Mouse (Mus musculus): ENCODE data around the gene Atad1. TPM values are rescaled to one million over a fixed set of nuclear protein-coding genes. Genes with fewer than 3 reads are reported as not detected.

Gene Atad1
- polyA plus RNA-seq, 1 experiment, result 14.8 TPM

DNA sequence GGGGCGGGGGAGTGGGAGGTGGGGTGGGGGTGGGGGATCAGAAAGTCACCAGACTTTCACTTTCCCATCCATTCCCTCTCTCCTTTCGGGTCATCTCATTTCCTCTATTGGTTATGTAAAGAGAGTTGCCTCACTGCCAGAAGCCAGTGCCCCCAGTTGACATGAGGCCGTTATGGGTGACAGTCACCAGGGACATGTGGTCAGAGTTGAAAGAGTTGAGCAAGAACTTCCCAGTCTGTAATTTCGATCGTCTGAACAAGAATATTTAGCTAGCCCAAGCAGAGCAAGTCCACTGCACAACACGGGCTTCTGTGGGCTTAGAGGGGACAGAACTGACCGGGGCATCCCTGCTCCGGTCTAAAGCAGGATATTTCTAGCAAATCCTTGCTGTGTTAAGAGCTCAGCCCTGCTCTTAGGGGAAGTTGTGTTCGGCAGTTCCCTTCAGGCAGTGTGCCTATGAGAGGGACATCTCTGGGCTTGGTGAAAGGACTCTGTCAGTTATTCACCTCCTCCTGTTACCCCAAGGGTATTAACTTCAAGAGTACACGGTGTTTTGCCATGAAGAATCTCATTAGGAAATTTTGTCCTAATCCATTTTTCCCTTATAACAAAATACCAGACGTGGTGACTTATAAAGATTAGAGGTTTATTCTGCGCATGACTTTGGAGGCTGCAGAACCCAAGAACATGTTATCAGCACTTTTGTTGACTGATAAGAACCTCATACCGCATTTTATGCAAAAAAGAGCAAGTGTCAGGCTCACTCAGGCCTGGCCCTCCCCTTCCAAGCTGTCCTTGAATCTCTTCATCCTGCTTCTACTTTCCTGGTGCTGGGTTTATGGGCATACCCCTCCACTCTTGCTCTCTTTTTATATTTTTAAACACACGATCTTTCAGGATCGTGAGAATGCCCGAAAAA is 102.0 kb downstream of the Atad1 start:
- Histone ChIP-seq H3K36me3 (ENCODE audit: control insufficient read depth, insufficient read depth) (no peaks in the 10 kb centered on the region), H3K4me3 (no peak overlapping the region), H3K27me3 (ENCODE audit: control insufficient read depth, insufficient read depth, insufficient read length) (no peaks in the 10 kb centered on the region), H3K4me2 (ENCODE audit: low read depth) (no peak overlapping the region), H3ac (ENCODE audit: control insufficient read depth, insufficient read length) (no peak overlapping the region), H3K79me2 (ENCODE audit: control insufficient read depth, insufficient read depth) (no peaks in the 10 kb centered on the region)
- no peak for TF ChIP-seq POLR2A (IDR thresholded peaks at IDR 0.05; ENCODE audit: insufficient read length, low read depth)
- no peak for TF ChIP-seq MYOD1 (IDR thresholded peaks at IDR 0.05; ENCODE audit: control insufficient read depth in 1 of 3, insufficient read length in 2 of 3, low read depth in 2 of 3)
- TF ChIP-seq POLR2AphosphoS2 (IDR thresholded peaks at IDR 0.05; ENCODE audit: insufficient read length, low read depth), result no peak
- TF ChIP-seq TCF12 (IDR thresholded peaks at IDR 0.05; ENCODE audit: insufficient read depth, poor library complexity, severe bottlenecking), result no peak
- no peak for TF ChIP-seq REST (IDR thresholded peaks at IDR 0.05; ENCODE audit: insufficient read depth, insufficient read length)
- TF ChIP-seq TCF3 (IDR thresholded peaks at IDR 0.05; ENCODE audit: insufficient read length, low read depth), result no peak
- no peak for TF ChIP-seq USF1 (IDR thresholded peaks at IDR 0.05; ENCODE audit: low read depth)
- TF ChIP-seq E2F4 (IDR thresholded peaks at IDR 0.05; ENCODE audit: insufficient read depth), result no peak
- no peak for TF ChIP-seq SRF (IDR thresholded peaks at IDR 0.05; ENCODE audit: control insufficient read depth, insufficient read length, low read depth)
- TF ChIP-seq CEBPB (IDR thresholded peaks at IDR 0.05; ENCODE audit: insufficient read depth, poor library complexity, severe bottlenecking), result no peak
- no peak for TF ChIP-seq MYOG (IDR thresholded peaks at IDR 0.05; ENCODE audit: control insufficient read depth in 1 of 3, insufficient read depth in 1 of 3, insufficient read length in 2 of 3, low read depth in 2 of 3)
- TF ChIP-seq MAX (IDR thresholded peaks at IDR 0.05; ENCODE audit: low read depth), result no peak

- H3K4me3 ChIP-seq, result no peak overlapping the region
- no peak overlapping the region for H3ac ChIP-seq (ENCODE audit: control insufficient read depth, insufficient read length)
- TF ChIP-seq TCF3 (IDR thresholded peaks at IDR 0.05; ENCODE audit: insufficient read length, low read depth), result no peak
- no peak for TF ChIP-seq CEBPB (IDR thresholded peaks at IDR 0.05; ENCODE audit: insufficient read depth, poor library complexity, severe bottlenecking)
- no peaks in the 10 kb centered on the region for H3K27me3 ChIP-seq (ENCODE audit: control insufficient read depth, insufficient read depth, insufficient read length)
- no peaks in the 10 kb centered on the region for H3K36me3 ChIP-seq (ENCODE audit: control insufficient read depth, insufficient read depth)
- no peaks in the 10 kb centered on the region for H3K79me2 ChIP-seq (ENCODE audit: control insufficient read depth, insufficient read depth)
- no peak overlapping the region for H3K4me2 ChIP-seq (ENCODE audit: low read depth)
Measured at GRCm38 (mm10) chr19:32634916-32635315, 104.7 kb downstream of the Atad1 start.

DNA sequence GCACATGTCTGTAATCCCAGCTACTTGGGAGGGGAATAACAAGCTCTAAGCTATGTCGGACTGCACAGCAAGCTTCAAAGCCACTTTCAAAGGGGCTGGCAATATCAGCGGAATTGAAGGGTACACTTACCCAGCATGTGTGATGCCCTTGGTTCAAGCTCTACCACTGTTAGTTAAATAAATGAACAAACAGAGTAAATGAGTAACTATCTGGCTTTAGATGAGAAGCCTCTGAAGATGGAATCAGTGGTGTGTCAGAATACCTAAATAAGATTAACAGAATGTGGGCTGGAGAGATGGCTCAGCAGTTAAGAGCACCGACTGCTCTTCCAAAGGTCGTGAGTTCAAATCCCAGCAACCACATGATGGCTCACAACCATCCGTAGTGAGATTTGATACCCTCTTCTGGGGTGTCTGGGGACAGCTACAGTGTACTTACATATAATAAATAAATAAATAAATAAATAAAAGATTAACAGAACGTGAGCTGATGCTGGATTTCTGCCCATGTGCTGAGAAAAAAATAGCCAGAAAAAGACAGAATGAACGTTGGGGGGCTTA is 110.9 kb downstream of the Atad1 start:
- Histone ChIP-seq H3K4me3 (no peak overlapping the region), H3K36me3 (ENCODE audit: control insufficient read depth, insufficient read depth) (no peaks in the 10 kb centered on the region), H3K4me2 (ENCODE audit: low read depth) (no peak overlapping the region), H3K79me2 (ENCODE audit: control insufficient read depth, insufficient read depth) (no peaks in the 10 kb centered on the region), H3K27me3 (ENCODE audit: control insufficient read depth, insufficient read depth, insufficient read length) (peaks cover 4% of the 10 kb centered on the region), H3ac (ENCODE audit: control insufficient read depth, insufficient read length) (no peak overlapping the region)
- TF ChIP-seq POLR2A (IDR thresholded peaks at IDR 0.05; ENCODE audit: insufficient read length, low read depth) (no peak), E2F4 (IDR thresholded peaks at IDR 0.05; ENCODE audit: insufficient read depth) (no peak), POLR2AphosphoS2 (IDR thresholded peaks at IDR 0.05; ENCODE audit: insufficient read length, low read depth) (no peak), REST (IDR thresholded peaks at IDR 0.05; ENCODE audit: insufficient read depth, insufficient read length) (no peak), MAX (IDR thresholded peaks at IDR 0.05; ENCODE audit: low read depth) (no peak), USF1 (IDR thresholded peaks at IDR 0.05; ENCODE audit: low read depth) (no peak), CEBPB (IDR thresholded peaks at IDR 0.05; ENCODE audit: insufficient read depth, poor library complexity, severe bottlenecking) (no peak), MYOD1 (IDR thresholded peaks at IDR 0.05; ENCODE audit: control insufficient read depth in 1 of 3, insufficient read length in 2 of 3, low read depth in 2 of 3) (no peak), TCF12 (IDR thresholded peaks at IDR 0.05; ENCODE audit: insufficient read depth, poor library complexity, severe bottlenecking) (no peak), SRF (IDR thresholded peaks at IDR 0.05; ENCODE audit: control insufficient read depth, insufficient read length, low read depth) (no peak), MYOG (IDR thresholded peaks at IDR 0.05; ENCODE audit: control insufficient read depth in 1 of 3, insufficient read depth in 1 of 3, insufficient read length in 2 of 3, low read depth in 2 of 3) (no peak), TCF3 (IDR thresholded peaks at IDR 0.05; ENCODE audit: insufficient read length, low read depth) (no peak)

DNA sequence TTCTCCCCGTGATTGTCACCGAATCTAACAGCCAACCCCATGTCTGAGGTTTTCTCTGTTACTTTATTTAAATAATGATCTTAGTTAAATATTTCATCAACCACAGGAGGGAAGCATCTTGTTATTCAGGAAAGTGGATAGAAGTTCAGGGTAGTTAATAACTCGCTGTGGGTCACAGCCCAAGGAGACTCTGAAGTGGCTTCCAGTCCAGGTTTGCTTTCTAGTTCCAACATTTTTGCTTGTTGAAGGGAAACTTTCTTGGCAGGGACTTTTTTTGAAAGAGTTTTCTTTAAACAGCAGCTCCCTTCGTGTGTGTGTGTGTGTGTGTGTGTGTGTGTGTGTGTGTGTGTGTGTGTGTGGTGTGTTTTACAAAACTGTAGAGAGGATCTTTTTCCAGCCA is 112.0 kb downstream of the Atad1 start:
- TF ChIP-seq POLR2A (IDR thresholded peaks at IDR 0.05; ENCODE audit: insufficient read length, low read depth), result no peak
- TF ChIP-seq REST (IDR thresholded peaks at IDR 0.05; ENCODE audit: insufficient read depth, insufficient read length), result no peak
- TF ChIP-seq SRF (IDR thresholded peaks at IDR 0.05; ENCODE audit: control insufficient read depth, insufficient read length, low read depth), result no peak
- TF ChIP-seq CEBPB (IDR thresholded peaks at IDR 0.05; ENCODE audit: insufficient read depth, poor library complexity, severe bottlenecking), result no peak
- TF ChIP-seq TCF12 (IDR thresholded peaks at IDR 0.05; ENCODE audit: insufficient read depth, poor library complexity, severe bottlenecking), result no peak
- no peak for TF ChIP-seq POLR2AphosphoS2 (IDR thresholded peaks at IDR 0.05; ENCODE audit: insufficient read length, low read depth)
- TF ChIP-seq E2F4 (IDR thresholded peaks at IDR 0.05; ENCODE audit: insufficient read depth), result no peak
- no peak for TF ChIP-seq USF1 (IDR thresholded peaks at IDR 0.05; ENCODE audit: low read depth)
- TF ChIP-seq TCF3 (IDR thresholded peaks at IDR 0.05; ENCODE audit: insufficient read length, low read depth), result no peak
- TF ChIP-seq MYOD1 (IDR thresholded peaks at IDR 0.05; ENCODE audit: control insufficient read depth in 1 of 3, insufficient read length in 2 of 3, low read depth in 2 of 3), result no peak
- no peak for TF ChIP-seq MAX (IDR thresholded peaks at IDR 0.05; ENCODE audit: low read depth)
- no peak for TF ChIP-seq MYOG (IDR thresholded peaks at IDR 0.05; ENCODE audit: control insufficient read depth in 1 of 3, insufficient read depth in 1 of 3, insufficient read length in 2 of 3, low read depth in 2 of 3)
- Histone ChIP-seq H3K36me3 (ENCODE audit: control insufficient read depth, insufficient read depth) (no peaks in the 10 kb centered on the region), H3K79me2 (ENCODE audit: control insufficient read depth, insufficient read depth) (no peaks in the 10 kb centered on the region), H3K4me3 (no peak overlapping the region), H3K27me3 (ENCODE audit: control insufficient read depth, insufficient read depth, insufficient read length) (peaks cover 4% of the 10 kb centered on the region), H3K4me2 (ENCODE audit: low read depth) (no peak overlapping the region), H3ac (ENCODE audit: control insufficient read depth, insufficient read length) (no peak overlapping the region)

Data from myocyte (in vitro differentiated cells).